Mouse (Mus musculus) limb, embryonic 11.5 days (tissue): Measurements from ENCODE around the gene H2-Q1. TPM values are rescaled to one million over a fixed set of nuclear protein-coding genes. Genes with fewer than 3 reads are reported as not detected.
"Not testable (repeated sequence)": the region's sequence is repeated elsewhere in the genome, so short reads cannot be mapped to it uniquely, and the experiment has no call there.

Source experiments
- ATAC-seq: fragments of 200-750 bp; cut with Nextera tagmentation; 2 replicates; pipeline ENCODE4 v1.8.0; 2017; ENCODE audit warnings: low read depth; ENCODE audit not compliant: insufficient number of reproducible peaks, low FRiP score, low TSS enrichment
- DNase-seq: peaks from one replicate; pipeline ENCODE4 v3.0.0-alpha.2; 2015; ENCODE audit warnings: low spot score
- H3K27ac ChIP-seq: fragments of 300-500 bp; sonication (generic); replicated peaks from 2 replicates; pipeline ENCODE4 v1.5.1; 2014; ENCODE audit warnings: low read depth, mild to moderate bottlenecking, low read length
- H3K27me3 ChIP-seq: fragments of 300-500 bp; sonication (generic); 2 replicates; pipeline ENCODE4 v1.6.1; 2014; ENCODE audit warnings: mild to moderate bottlenecking, low read length, mixed read lengths; ENCODE audit not compliant: control insufficient read depth, insufficient read depth
- H3K36me3 ChIP-seq: fragments of 300-500 bp; sonication (generic); 2 replicates; pipeline ENCODE4 v1.6.1; 2014; ENCODE audit warnings: mild to moderate bottlenecking, low read length, moderate library complexity, mixed read lengths; ENCODE audit not compliant: control insufficient read depth, insufficient read depth
- H3K4me1 ChIP-seq: fragments of 300-500 bp; sonication (generic); 2 replicates; pipeline ENCODE4 v1.6.1; 2014; ENCODE audit warnings: low read length, mixed read lengths; ENCODE audit not compliant: control insufficient read depth, insufficient read depth
- H3K4me2 ChIP-seq: fragments of 300-500 bp; sonication (generic); 2 replicates; pipeline ENCODE4 v1.6.1; 2014; ENCODE audit warnings: low read depth, mild to moderate bottlenecking, moderate library complexity; ENCODE audit not compliant: severe bottlenecking
- H3K4me3 ChIP-seq: fragments of 300-500 bp; sonication (generic); 2 replicates; pipeline ENCODE4 v1.5.1; 2014; ENCODE audit warnings: low read depth, low read length
- H3K9ac ChIP-seq: fragments of 300-500 bp; sonication (generic); 2 replicates; pipeline ENCODE4 v1.6.1; 2014; ENCODE audit warnings: mild to moderate bottlenecking, low read length
- H3K9me3 ChIP-seq: fragments of 300-500 bp; sonication (generic); 2 replicates; pipeline ENCODE4 v1.6.1; 2016; ENCODE audit warnings: low read length; ENCODE audit not compliant: control insufficient read depth
- WGBS: fragments of 180-500 bp; shearing (Covaris S2); extraction: QIAGEN DNeasy Blood & Tissue Kit; methylation state at CpG from one replicate; pipeline ENCODE4 v1.1.7; 2014; 5-methylcytosine and 5-hydroxymethylcytosine counted together
- polyA plus RNA-seq: library from polyadenylated mRNA; unstranded; fragments of >200 nt; fragmentation: Nextera tagmentation; extraction: Ambion mirVana; gene quantifications from 2 replicates; pipeline ENCODE4 v1.2.1, GENCODE M21; 2014

The H2-Q1 gene
- polyA plus RNA-seq, 1 experiment from 2014 or later: not detected

DNA sequence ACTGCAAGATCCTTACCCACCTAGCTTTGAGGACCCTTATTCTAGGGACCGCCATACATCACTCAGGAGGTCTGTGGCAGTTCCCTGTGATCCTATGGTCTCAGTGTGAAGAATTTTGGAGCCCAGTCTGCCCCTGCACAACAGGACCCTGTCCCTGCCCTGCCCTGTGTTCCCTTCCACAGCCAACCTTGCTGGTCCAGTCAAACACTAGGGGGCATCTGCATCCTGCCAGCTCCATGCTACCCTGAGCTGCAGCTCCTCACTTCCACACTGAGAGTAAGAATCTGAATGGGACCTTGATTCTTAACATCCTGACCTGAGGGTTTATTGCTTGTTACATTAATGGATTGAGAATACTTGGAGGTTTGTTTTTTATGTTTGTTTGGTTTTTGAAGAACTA is 4.9 kb downstream of the H2-Q1 start:
- H3K4me1 ChIP-seq, H3K27ac ChIP-seq, H3K36me3 ChIP-seq, H3K9me3 ChIP-seq, ATAC-seq, H3K9ac ChIP-seq, H3K4me3 ChIP-seq, H3K4me2 ChIP-seq: not testable (repeated sequence)
- DNase-seq: peak; percentile 22
- 46% methylated on average over 1 of the region's 1 CpGs for WGBS
- peaks cover 17% of the 10 kb centered on the region for H3K27me3 ChIP-seq

DNA sequence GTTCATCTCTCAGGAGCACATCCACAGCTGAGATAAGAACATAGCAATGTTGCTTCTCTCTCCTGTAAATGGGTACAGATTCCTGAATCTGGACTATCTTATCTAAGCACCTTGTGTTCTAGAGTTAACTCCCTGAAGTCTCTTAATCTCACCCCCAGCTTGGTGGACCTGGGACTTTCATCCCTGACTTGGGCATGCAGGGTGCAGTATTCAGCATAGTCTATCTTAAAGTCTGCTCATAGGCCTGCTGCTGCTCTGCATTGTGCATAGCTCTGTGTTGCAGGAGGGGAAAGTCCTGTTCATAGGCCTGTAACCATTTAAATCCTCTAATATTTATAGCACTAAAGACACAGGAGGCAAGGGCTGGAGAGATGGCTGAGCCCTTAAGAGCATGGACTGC is 5.8 kb downstream of the H2-Q1 start:
- H3K36me3 ChIP-seq, ATAC-seq, H3K4me3 ChIP-seq, H3K4me2 ChIP-seq, H3K9ac ChIP-seq, H3K27ac ChIP-seq, DNase-seq, H3K9me3 ChIP-seq, H3K4me1 ChIP-seq, H3K27me3 ChIP-seq: not testable (repeated sequence)

DNA sequence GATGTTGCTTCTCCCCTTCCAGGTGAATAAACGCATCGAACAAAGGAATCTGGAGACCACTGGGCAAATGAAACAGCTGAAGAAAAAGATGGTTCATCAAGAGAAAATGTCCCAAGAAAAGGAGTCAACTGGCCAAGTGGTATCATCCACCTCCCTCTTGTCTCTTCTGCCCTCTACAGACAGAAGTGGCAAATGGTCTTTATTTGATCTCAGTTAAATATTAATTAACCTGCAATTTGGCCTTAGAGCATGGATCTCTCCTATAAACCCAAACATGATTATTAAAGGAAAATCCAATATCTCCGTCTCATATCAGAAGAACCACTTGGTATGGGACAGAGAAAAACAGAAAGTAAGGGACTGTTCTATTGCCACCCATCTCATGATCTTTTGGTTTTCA is 9.5 kb downstream of the H2-Q1 start:
- not testable (repeated sequence) for H3K27ac ChIP-seq, H3K4me1 ChIP-seq, H3K4me3 ChIP-seq, DNase-seq, H3K4me2 ChIP-seq, H3K9me3 ChIP-seq, ATAC-seq, H3K9ac ChIP-seq, H3K27me3 ChIP-seq, H3K36me3 ChIP-seq
- WGBS: 59% methylated on average over 3 of the region's 3 CpGs

DNA sequence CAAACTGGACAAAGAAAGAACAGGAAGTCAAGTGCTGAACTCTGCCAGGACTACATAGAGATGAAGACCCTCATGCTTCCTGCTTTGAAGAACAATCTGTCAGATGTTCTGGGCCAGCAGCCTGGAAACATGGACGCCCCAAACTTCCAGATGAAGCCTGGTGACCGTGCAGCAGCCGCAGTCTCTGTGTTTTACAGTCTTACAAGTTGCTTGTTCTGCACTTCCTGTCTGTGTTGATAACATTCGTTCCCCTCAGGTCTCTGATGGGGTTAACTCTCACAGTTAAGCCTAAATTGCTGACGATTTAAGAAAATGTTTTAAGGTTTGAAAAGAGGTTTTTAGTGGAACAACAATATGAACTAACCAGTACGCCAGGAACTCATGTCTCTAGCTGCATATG is 11.3 kb downstream of the H2-Q1 start:
- not testable (repeated sequence) for H3K27me3 ChIP-seq, H3K9me3 ChIP-seq, H3K27ac ChIP-seq, H3K4me2 ChIP-seq, H3K4me1 ChIP-seq, H3K9ac ChIP-seq, H3K4me3 ChIP-seq, ATAC-seq, DNase-seq, H3K36me3 ChIP-seq
- 59% methylated on average over 6 of the region's 6 CpGs for WGBS

DNA sequence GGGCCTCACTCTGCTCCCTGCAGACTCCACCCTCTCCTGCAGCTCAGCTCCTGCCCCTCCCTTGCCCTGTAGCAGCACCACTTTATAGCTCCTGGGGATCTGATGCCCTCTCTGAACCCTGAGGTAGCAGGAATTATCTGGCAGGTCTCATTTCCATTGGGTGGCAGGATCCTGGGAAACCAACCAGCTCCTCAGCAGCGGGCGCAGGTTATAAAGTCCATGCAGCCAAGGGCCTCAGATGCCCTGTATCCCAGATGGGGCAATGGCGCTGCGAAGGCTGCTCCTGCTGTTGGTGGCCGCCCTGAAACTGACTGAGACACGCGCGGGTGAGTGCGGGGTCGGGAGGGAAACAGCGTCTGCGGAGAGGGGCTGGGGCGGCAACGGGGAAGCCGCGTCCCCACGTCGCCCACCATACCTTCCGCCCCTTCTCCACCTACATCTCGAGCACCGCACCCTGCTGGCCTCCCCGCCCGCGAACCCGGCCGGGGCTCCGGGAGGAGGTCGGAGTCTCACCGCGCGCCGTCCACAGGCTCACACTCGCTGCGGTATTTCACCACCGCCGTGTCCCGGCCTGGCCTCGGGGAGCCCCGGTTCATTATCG is 22.0 kb downstream of the H2-Q1 start, which contains the start of gene H2-Q2:
Gene H2-Q2, plus strand, starts transcription at position 172 of the 601 bp plus-strand sequence.
- ATAC-seq: no peak

DNA sequence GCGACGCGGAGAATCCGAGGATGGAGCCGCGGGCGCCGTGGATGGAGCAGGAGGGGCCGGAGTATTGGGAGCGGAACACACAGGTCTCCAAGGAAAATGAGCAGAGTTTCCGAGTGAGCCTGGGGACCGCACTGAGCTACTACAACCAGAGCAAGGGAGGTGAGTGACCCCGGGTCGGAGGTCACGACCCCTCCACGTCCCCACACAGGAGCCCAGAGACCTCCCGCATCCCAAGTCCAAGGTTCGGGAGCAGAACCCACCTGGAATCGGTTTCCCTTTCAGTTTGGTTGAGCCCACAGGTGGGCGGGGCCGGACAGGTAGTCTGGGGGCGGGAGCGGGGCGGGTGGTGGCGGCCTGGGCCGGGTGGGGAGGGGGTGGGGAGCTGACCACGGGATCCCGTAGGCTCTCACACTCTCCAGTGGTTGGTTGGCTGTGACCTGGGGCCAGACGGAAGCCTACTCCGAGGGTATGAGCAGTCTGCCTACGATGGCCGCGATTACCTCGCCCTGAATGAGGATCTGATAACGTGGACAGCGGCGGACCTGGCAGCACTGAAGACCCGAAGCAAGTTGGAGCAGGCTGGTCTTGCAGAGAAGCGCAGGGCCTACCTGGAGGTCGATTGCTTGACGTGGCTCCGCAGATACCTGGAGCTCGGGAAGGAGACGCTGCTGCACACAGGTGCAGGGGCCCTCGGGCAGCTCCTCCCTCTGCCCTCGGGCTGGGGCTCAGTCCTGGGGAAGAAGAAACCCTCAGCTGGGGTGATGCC is 22.7 kb downstream of the H2-Q1 start:
- peak overlapping the region; percentile 51 for H3K4me2 ChIP-seq
- 1% methylated on average over 46 of the region's 46 CpGs for WGBS
- 0 out of 2 replicates have a peak, but pooled peaks cover 3% of the 10 kb centered on the region for H3K4me1 ChIP-seq
- H3K9me3 ChIP-seq: no peaks in the 10 kb centered on the region
- ATAC-seq (no peak), DNase-seq (peak; percentile 29)
- no peaks in the 10 kb centered on the region for H3K36me3 ChIP-seq
- H3K27me3 ChIP-seq: peaks cover 31% of the 10 kb centered on the region
- 0 out of 2 replicates have a peak overlapping the region, but pooled peaks have one; percentile 37 for H3K9ac ChIP-seq
- no peak overlapping the region for H3K27ac ChIP-seq
- H3K4me3 ChIP-seq: peak overlapping the region; percentile 23

More for the DNA sequence above, 22.0 kb downstream of the H2-Q1 start, which contains the start of gene H2-Q2:
- peak within 1 kb of the TSS; percentile 23 for H3K4me3 ChIP-seq
- H3K36me3 ChIP-seq: no peaks in the 10 kb centered on the region
- H3K27ac ChIP-seq: no peak within 1 kb of the TSS
- H3K9me3 ChIP-seq: no peaks in the 10 kb centered on the region
- H3K9ac ChIP-seq: 0 out of 2 replicates have a peak within 1 kb of the TSS, but pooled peaks have one; percentile 37
- under 1% methylated on average over 37 of the region's 40 CpGs for WGBS
- 0 out of 2 replicates have a peak, but pooled peaks cover 3% of the 10 kb centered on the region for H3K4me1 ChIP-seq
- DNase-seq: peak; percentile 31
- H3K4me2 ChIP-seq: peak within 1 kb of the TSS; percentile 51
- peaks cover 31% of the 10 kb centered on the region for H3K27me3 ChIP-seq

DNA sequence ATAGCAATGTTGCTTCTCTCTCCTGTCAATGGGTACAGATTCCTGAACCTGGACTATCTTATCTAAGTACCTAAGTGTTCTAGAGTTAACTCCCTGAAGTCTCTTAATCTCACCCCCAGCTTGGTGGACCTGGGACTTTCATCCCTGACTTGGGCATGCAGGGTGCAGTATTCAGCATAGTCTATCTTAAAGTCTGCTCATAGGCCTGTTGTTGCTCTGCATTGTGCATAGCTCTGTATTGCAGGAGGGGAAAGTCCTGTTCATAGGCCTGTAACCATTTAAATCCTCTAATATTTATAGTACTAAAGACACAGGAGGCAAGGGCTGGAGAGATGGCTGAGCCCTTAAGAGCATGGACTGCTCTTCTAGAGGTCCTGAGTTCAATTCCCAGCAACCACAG is 27.5 kb downstream of the H2-Q1 start:
- peaks cover 12% of the 10 kb centered on the region for H3K27me3 ChIP-seq
- not testable (repeated sequence) for H3K4me1 ChIP-seq, H3K4me3 ChIP-seq, H3K27ac ChIP-seq, DNase-seq, ATAC-seq, H3K9ac ChIP-seq, H3K36me3 ChIP-seq, H3K4me2 ChIP-seq, H3K9me3 ChIP-seq

DNA sequence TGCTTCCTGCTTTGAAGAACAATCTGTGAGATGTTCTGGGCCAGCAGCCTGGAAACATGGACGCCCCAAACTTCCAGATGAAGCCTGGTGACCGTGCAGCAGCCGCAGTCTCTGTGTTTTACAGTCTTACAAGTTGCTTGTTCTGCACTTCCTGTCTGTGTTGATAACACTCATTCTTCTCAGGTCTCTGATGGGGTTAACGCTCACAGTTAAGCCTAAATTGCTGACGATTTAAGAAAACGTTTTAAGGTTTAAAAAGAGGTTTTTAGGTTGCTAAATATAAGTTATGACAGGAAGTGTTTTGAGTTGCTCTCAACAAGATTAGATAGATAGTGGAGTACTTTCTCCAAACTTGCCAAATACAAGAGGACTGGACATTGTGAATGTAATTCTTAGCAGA is 33.1 kb downstream of the H2-Q1 start:
- not testable (repeated sequence) for H3K4me1 ChIP-seq, H3K36me3 ChIP-seq, DNase-seq, H3K27ac ChIP-seq, ATAC-seq, H3K4me2 ChIP-seq, H3K4me3 ChIP-seq, H3K9ac ChIP-seq, H3K27me3 ChIP-seq, H3K9me3 ChIP-seq
- WGBS: 65% methylated on average over 6 of the region's 6 CpGs
